Mouse (Mus musculus): Measurements from ENCODE around the gene Tns2. TPM values are rescaled to one million over a fixed set of nuclear protein-coding genes. Genes with fewer than 3 reads are reported as not detected.
"Not testable (repeated sequence)": the region's sequence is repeated elsewhere in the genome, so short reads cannot be mapped to it uniquely, and the experiment has no call there.

Tns2 gene
- polyA plus RNA-seq, 1 experiment from 2014 or later: 8.3 TPM

DNA sequence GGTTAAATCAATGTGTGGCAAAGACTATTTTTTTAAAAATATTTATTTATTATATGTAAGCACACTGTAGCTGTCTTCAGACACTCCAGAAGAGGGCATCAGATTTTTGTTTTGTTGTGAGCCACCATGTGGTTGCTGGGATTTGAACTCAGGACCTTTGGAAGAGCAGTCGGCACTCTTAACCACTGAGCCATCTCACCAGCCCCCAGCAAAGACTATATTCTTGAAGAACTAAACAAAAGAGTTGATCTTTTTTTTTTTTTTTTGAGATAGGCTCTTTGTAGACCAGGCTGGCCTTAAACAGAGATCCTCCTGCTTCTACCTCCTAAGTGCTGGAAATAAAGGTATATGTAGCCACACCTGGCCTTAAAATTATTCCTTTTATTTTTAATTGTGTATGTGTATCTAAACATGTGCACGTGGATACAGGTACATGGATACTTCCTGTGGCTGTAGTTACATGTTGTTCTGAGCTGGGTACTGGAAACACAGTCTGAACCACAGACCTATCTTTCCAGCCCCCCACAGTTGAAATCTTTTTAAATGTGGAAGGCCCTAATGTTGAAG lies 23.0 kb upstream of the Tns2 start:
- Histone ChIP-seq H3K27ac (no peak overlapping the region), H3K4me1 (replicated peaks) (peaks cover 28% of the 10 kb centered on the region), H3K4me3 (no peak overlapping the region), H3K9me3 (no peaks in the 10 kb centered on the region), H3K9ac (no peak overlapping the region), H3K27me3 (no peaks in the 10 kb centered on the region), H3K36me3 (peaks cover 4% of the 10 kb centered on the region), H3K4me2 (no peak overlapping the region)
- whole genome bisulfite sequencing: 95% methylated on average over 2 of the region's 2 CpGs
- no peak for ATAC-seq (ENCODE audit: low FRiP score)

DNA sequence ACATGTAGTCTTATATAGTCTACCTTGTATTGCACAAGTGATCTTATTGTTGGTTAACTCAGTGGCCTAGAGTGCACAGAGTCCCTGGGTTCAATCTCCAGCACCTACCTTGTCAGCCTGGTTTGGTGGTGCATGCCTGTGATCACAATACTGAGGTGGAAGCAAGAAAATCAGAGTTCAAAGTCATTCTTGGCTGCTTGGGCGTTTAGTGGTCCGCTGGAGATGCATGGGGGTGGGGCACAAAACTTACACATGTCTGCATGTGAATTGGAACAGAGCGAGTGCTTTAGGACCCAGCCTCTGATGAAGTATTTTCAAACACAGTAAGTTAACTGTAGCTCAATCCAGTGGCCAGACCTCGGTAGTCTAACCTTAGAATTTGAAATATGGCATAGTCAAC lies 21.0 kb upstream of the Tns2 start:
- Histone ChIP-seq H3K9me3 (no peaks in the 10 kb centered on the region), H3K27me3 (no peaks in the 10 kb centered on the region), H3K27ac (no peak overlapping the region), H3K4me1 (replicated peaks) (peaks cover 25% of the 10 kb centered on the region), H3K4me2 (no peak overlapping the region), H3K4me3 (no peak overlapping the region), H3K9ac (no peak overlapping the region), H3K36me3 (peaks cover 24% of the 10 kb centered on the region)
- no peak for ATAC-seq (ENCODE audit: low FRiP score)
- WGBS: 82% methylated on average over 4 of the region's 4 CpGs

DNA sequence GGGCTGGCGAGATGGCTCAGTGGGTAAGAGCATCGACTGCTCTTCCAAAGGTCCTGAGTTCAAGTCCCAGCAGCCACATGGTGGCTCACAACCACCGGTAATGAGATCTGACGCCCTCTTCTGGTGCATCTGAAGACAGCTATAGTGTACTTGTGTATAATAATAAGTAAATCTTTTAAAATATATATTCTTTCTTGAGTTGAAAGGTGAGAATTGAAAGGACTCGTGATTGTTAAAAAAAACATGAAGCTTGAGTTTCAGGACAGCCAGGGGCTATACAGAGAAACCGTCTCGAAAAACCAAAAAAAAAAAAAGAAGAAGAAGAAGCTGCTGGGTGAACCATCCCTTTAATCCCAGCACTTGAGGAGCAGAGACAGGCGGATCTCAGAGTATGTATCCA lies 20.3 kb upstream of the Tns2 start:
- ATAC-seq (ENCODE audit: low FRiP score); H3K9ac ChIP-seq; H3K9me3 ChIP-seq; H3K4me2 ChIP-seq; H3K4me3 ChIP-seq; H3K27me3 ChIP-seq; H3K27ac ChIP-seq: not testable (repeated sequence)
- H3K36me3 ChIP-seq: peaks cover 31% of the 10 kb centered on the region
- WGBS: 83% methylated on average over 8 of the region's 8 CpGs
- H3K4me1 ChIP-seq (replicated peaks): peaks cover 19% of the 10 kb centered on the region

DNA sequence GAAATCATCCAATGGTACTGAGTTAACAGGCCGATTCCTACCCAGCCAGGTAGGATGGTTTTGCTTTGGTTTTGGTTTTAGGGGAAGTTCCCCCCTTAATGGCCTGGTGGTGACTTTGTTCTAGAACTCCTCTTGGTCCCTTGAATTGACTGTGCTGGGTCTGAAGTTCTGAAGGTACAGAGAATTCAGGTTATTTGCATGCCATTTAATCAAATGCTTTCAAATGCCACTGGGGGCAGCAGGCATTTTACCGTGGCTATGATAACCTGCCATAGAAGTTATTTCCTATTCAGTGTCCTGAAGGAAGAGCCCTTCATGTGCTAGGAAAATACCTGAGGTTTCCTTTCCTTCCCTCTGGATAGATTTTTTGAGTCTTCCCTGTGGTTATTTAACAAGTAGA lies 19.8 kb upstream of the Tns2 start:
- Histone ChIP-seq H3K27me3 (no peaks in the 10 kb centered on the region), H3K4me1 (replicated peaks) (peaks cover 14% of the 10 kb centered on the region), H3K36me3 (peaks cover 34% of the 10 kb centered on the region), H3K9ac (no peak overlapping the region), H3K27ac (no peak overlapping the region), H3K9me3 (no peaks in the 10 kb centered on the region), H3K4me2 (no peak overlapping the region), H3K4me3 (no peak overlapping the region)
- 66% methylated on average over 2 of the region's 2 CpGs for WGBS
- ATAC-seq (ENCODE audit: low FRiP score): no peak

DNA sequence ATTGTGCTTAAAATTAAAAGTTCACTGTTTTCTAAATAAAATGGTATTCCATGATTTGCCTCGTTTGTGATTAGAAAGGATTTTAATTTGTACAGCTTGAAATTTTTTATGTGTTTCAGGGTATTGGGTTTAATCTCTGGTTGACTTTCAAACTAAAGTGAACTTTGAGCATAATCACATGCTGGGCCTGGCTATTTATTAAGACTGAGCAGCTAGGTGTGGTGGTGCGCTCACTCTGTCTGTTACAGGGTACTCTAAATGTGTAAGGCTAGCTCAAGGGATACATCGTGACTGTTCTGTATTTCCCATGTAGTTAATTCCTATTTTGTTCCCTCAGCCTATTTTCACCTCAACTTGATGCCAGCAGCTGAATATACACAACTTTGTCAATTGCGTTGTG lies 18.1 kb upstream of the Tns2 start:
- H3K36me3 ChIP-seq: peaks cover 50% of the 10 kb centered on the region

DNA sequence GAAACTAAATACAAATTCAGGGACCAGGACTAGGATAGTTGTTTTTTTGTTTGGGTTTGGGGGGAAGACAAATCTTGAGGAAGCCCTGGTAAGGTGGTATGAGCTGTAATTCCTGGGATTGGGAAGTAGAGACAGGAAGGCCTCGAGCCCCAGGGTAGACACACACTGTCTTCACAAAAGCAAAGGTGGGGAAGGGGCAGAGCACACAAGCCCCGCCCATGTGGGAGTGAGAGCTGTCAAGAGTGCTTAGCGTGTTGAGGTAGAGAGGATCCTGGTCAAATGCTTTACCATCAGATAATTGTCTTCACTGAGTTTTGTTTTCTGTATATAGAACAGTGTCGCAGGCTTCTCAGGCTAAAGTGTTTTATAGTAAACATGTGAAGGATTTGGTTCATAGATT lies 17.2 kb upstream of the Tns2 start:
- ATAC-seq (ENCODE audit: low FRiP score): no peak
- no peak overlapping the region for H3K4me2 ChIP-seq
- no peak overlapping the region for H3K9ac ChIP-seq
- H3K27ac ChIP-seq: no peak overlapping the region
- 0 out of 2 replicates have a peak, but pooled peaks cover 5% of the 10 kb centered on the region for H3K4me1 ChIP-seq (replicated peaks)
- H3K27me3 ChIP-seq: no peaks in the 10 kb centered on the region
- no peak overlapping the region for H3K4me3 ChIP-seq
- WGBS: 86% methylated on average over 4 of the region's 4 CpGs
- H3K9me3 ChIP-seq: no peaks in the 10 kb centered on the region
- H3K36me3 ChIP-seq: peaks cover 59% of the 10 kb centered on the region

More for the DNA sequence above, 18.1 kb upstream of the Tns2 start:
- H3K4me2 ChIP-seq: no peak overlapping the region
- no peaks in the 10 kb centered on the region for H3K27me3 ChIP-seq
- ATAC-seq (ENCODE audit: low FRiP score): no peak
- H3K27ac ChIP-seq: no peak overlapping the region
- WGBS: 91% methylated on average over 4 of the region's 4 CpGs
- no peak overlapping the region for H3K4me3 ChIP-seq
- H3K9ac ChIP-seq: no peak overlapping the region
- H3K9me3 ChIP-seq: no peaks in the 10 kb centered on the region
- H3K4me1 ChIP-seq (replicated peaks): 0 out of 2 replicates have a peak, but pooled peaks cover 5% of the 10 kb centered on the region

DNA sequence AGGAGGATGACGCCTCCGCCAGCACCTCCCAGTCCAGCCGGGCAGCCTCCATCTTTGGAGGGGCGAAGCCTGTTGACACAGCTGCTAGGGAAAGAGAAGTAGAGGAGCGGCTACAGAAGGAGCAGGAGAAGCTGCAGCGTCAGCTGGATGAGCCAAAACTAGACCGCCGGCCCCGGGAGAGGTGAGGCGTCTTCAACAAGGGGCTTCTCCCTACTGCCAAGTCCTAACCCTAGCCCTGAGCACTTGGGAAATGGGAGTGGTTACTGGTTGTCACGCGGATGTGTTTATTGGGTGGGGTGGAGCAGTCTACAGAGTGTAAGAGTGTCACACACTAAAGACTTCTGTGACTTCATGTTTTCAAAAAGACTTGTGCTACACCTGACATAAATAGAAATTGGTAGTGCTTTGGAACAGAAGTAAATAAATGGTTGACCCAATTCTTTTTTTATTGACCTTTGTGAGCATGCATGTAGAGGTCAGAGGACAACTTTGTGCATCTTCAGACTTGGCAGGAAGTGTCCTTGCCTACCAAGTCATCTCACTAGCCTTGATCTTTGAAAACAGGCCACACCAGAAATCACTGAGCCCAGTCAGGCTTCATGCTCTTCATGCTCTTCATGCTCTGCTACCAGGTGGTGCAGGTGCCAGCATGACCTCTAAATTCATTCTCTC lies 10.2 kb upstream of the Tns2 start:
- no peak overlapping the region for H3K9ac ChIP-seq
- H3K4me3 ChIP-seq: no peak overlapping the region
- WGBS: 92% methylated on average over 12 of the region's 12 CpGs
- H3K27ac ChIP-seq: no peak overlapping the region
- no peak for ATAC-seq (ENCODE audit: low FRiP score)
- no peaks in the 10 kb centered on the region for H3K27me3 ChIP-seq
- H3K36me3 ChIP-seq: peaks cover 98% of the 10 kb centered on the region
- H3K4me1 ChIP-seq (replicated peaks): no peaks in the 10 kb centered on the region
- no peak overlapping the region for H3K4me2 ChIP-seq
- H3K9me3 ChIP-seq: no peaks in the 10 kb centered on the region

DNA sequence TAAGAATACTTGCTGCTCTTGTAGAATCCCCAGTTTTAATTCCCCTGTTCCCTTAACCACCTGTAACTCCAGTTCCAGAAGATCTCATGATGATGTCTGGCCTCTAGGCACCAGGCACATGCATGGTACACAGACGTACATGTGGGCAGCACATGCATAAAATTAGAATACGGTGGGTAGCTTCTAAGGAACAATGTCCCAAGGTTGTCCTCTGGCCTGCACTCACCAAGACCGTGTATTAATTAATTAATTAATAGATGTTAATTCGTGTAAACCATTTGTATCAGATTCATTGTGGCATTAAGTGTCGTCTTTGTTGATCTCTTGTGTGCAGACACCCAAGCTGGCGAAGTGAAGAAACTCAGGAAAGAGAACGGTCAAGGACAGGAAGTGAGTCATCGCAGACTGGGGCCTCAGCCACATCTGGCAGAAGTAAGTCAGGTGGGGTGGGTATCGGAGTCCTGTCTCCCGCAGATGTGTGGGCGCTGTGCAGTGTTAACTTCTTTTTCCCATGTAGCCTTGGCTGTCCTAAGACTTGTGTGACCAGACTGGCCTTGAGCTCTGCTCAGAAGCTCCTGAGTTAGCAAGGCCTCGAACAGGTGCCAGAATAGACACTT lies 9.0 kb upstream of the Tns2 start:
- ATAC-seq (ENCODE audit: low FRiP score): no peak
- Histone ChIP-seq H3K27ac (no peak overlapping the region), H3K36me3 (peaks cover 98% of the 10 kb centered on the region), H3K4me1 (replicated peaks) (no peaks in the 10 kb centered on the region), H3K27me3 (no peaks in the 10 kb centered on the region), H3K9me3 (no peaks in the 10 kb centered on the region), H3K9ac (no peak overlapping the region), H3K4me2 (no peak overlapping the region), H3K4me3 (no peak overlapping the region)
- 91% methylated on average over 12 of the region's 12 CpGs for WGBS

DNA sequence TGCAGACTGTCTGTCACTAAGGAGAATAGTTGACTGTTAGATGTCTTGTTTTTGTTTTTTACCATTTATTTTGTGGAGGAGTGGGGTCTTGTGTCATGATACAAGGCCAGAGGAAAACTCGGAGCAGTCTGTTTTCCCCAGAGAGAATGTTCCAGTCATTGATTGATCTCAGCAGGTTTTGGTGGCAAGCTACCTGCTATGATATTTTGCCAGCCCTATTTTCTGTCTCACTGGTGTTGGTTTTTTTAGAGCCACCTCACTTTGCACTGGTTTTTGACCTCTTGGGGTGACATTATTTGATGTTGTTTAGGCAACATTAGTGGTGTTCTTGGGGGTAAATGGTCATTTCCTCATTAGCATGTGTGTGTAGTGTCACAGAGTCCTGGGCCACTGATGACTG lies 8.5 kb upstream of the Tns2 start:
- no peaks in the 10 kb centered on the region for H3K4me1 ChIP-seq (replicated peaks)
- H3K4me2 ChIP-seq: no peak overlapping the region
- WGBS: 87% methylated on average over 1 of the region's 1 CpGs
- H3K36me3 ChIP-seq: peaks cover 99% of the 10 kb centered on the region
- H3K4me3 ChIP-seq: no peak overlapping the region
- H3K9me3 ChIP-seq: no peaks in the 10 kb centered on the region
- no peak overlapping the region for H3K27ac ChIP-seq
- no peak for ATAC-seq (ENCODE audit: low FRiP score)
- no peaks in the 10 kb centered on the region for H3K27me3 ChIP-seq
- no peak overlapping the region for H3K9ac ChIP-seq

DNA sequence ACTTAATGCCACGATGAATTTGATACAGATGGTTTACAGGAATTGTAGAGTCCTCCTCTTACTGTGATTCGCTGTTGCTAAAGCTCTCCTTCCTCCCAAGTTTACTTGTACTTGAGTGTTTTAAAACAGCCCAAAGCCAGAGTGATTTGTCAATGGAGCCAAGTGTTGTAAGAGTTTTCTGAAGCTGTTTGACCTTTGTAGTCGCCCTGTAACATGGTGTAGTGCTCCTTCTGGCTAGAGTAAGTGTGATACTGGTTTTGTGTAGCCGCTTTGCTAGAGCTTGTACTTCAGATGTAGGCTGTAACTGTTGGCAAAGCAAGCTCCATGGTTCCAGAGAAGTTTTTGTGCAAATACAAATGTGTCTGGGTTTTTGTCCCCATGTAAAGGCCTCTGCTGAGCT lies 8.0 kb upstream of the Tns2 start:
- H3K27ac ChIP-seq: no peak overlapping the region
- ATAC-seq (ENCODE audit: low FRiP score): no peak
- no peaks in the 10 kb centered on the region for H3K9me3 ChIP-seq
- H3K4me1 ChIP-seq (replicated peaks): no peaks in the 10 kb centered on the region
- H3K27me3 ChIP-seq: peaks cover 1% of the 10 kb centered on the region; the same call in 1 of the 2 replicates
- no peak overlapping the region for H3K4me2 ChIP-seq
- H3K9ac ChIP-seq: no peak overlapping the region
- no peak overlapping the region for H3K4me3 ChIP-seq
- WGBS: 94% methylated on average over 4 of the region's 4 CpGs
- peaks cover 96% of the 10 kb centered on the region for H3K36me3 ChIP-seq

DNA sequence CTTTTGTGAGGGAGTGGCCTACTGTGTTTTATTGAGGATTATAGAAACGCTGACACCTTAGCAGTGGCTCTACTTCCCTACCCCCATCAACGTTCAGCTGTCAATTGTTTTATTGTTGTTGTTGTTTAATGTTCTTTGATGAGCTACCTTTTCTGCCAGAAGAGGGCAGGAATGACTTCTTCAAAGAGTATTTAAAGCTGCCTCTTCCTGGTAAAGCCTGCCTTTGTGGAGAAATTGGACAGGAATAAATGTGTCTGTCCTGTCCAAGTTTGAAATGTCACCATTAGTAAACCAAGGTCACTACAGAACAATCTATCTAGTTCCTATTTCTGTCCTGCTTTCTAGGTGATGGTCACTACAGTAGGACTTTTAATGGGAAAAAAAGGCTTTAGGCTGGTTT lies 6.1 kb upstream of the Tns2 start:
- Histone ChIP-seq H3K9me3 (no peaks in the 10 kb centered on the region), H3K36me3 (peaks cover 89% of the 10 kb centered on the region), H3K27me3 (peaks cover 18% of the 10 kb centered on the region), H3K4me3 (no peak overlapping the region), H3K9ac (no peak overlapping the region), H3K4me2 (no peak overlapping the region), H3K27ac (no peak overlapping the region), H3K4me1 (replicated peaks) (peaks cover 9% of the 10 kb centered on the region)
- WGBS: 70% methylated on average over 2 of the region's 2 CpGs
- no peak for ATAC-seq (ENCODE audit: low FRiP score)

DNA sequence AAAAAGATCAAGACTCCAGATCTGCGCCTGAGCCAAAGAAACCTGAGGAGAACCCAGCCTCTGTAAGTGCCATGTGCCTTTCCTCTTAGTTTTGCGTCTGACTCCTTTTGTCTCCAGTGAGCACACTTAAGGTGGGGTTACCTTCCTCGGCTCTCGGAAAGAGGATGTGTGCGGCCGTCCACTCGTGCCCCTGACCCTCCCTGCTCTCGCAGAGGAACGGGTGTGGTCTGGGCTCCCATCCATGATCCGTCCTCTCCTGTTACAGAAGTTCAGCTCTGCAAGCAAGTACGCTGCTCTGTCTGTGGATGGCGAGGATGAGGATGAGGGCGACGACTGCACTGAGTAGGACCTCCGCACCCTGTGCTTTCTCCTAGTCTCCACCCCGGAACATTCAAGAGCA lies 5.2 kb upstream of the Tns2 start:
- Histone ChIP-seq H3K27me3 (peaks cover 24% of the 10 kb centered on the region), H3K27ac (no peak overlapping the region), H3K36me3 (peaks cover 81% of the 10 kb centered on the region), H3K4me3 (no peak overlapping the region), H3K4me2 (no peak overlapping the region), H3K9me3 (no peaks in the 10 kb centered on the region), H3K9ac (no peak overlapping the region), H3K4me1 (replicated peaks) (peaks cover 17% of the 10 kb centered on the region)
- ATAC-seq (ENCODE audit: low FRiP score): no peak
- 85% methylated on average over 16 of the region's 16 CpGs for WGBS
